Mouse (Mus musculus) liver, embryonic 12.5 days (tissue): ENCODE data around the gene Ints6l. TPM values are rescaled to one million over a fixed set of nuclear protein-coding genes. Genes with fewer than 3 reads are reported as not detected.
A peak's percentile ranks its signal among the peaks of the same experiment; 100 is the strongest.
"Not testable (repeated sequence)": the region's sequence is repeated elsewhere in the genome, so short reads cannot be mapped to it uniquely, and the experiment has no call there.

ENCODE experiments used
- ATAC-seq: fragments of 200-750 bp; cut with Nextera tagmentation; 2 replicates; pipeline ENCODE4 v1.8.0; 2017; ENCODE audit warnings: moderate number of reproducible peaks, mild to moderate bottlenecking, moderate library complexity
- H3K27ac ChIP-seq: fragments of 300-500 bp; sonication (generic); 2 replicates; pipeline ENCODE4 v1.5.1; 2016; ENCODE audit warnings: mild to moderate bottlenecking
- H3K27me3 ChIP-seq: fragments of 300-500 bp; sonication (generic); replicated peaks from 2 replicates; pipeline ENCODE4 v1.6.1; 2016; ENCODE audit warnings: mild to moderate bottlenecking, moderate library complexity
- H3K36me3 ChIP-seq: fragments of 300-500 bp; sonication (generic); 2 replicates; pipeline ENCODE4 v1.6.1; 2016; ENCODE audit warnings: mild to moderate bottlenecking, moderate library complexity
- H3K4me1 ChIP-seq: fragments of 300-500 bp; sonication (generic); 2 replicates; pipeline ENCODE4 v1.6.1; 2016
- H3K4me2 ChIP-seq: fragments of 300-500 bp; sonication (generic); 2 replicates; pipeline ENCODE4 v1.6.1; 2016; ENCODE audit warnings: mild to moderate bottlenecking, moderate library complexity
- H3K4me3 ChIP-seq: fragments of 300-500 bp; sonication (generic); 2 replicates; pipeline ENCODE4 v1.5.1; 2016; ENCODE audit warnings: mild to moderate bottlenecking, moderate library complexity
- H3K9ac ChIP-seq: fragments of 300-500 bp; sonication (generic); 2 replicates; pipeline ENCODE4 v1.6.1; 2016; ENCODE audit warnings: mild to moderate bottlenecking, moderate library complexity
- H3K9me3 ChIP-seq: fragments of 300-500 bp; sonication (generic); replicated peaks from 2 replicates; pipeline ENCODE4 v1.6.1; 2016; ENCODE audit warnings: mild to moderate bottlenecking, moderate library complexity
- WGBS: fragments of 180-500 bp; shearing (Covaris S2); methylation state at CpG from one replicate; pipeline ENCODE4 v1.1.7; 2016; ENCODE audit not compliant: insufficient replicate concordance; 5-methylcytosine and 5-hydroxymethylcytosine counted together
- polyA plus RNA-seq: library from polyadenylated mRNA; unstranded; fragments of >200 nt; fragmentation: Nextera tagmentation; extraction: Ambion mirVana; gene quantifications from 2 replicates; pipeline ENCODE4 v1.2.1, GENCODE M21; 2016

Ints6l gene
- polyA plus RNA-seq, 1 experiment from 2014 or later, result 43.6 TPM

- Histone ChIP-seq H3K9me3 (no peaks in the 10 kb centered on the region), H3K36me3 (peaks cover 48% of the 10 kb centered on the region), H3K4me1 (peaks cover 64% of the 10 kb centered on the region), H3K9ac (no peak overlapping the region), H3K4me3 (no peak overlapping the region), H3K4me2 (no peak overlapping the region), H3K27ac (no peak overlapping the region), H3K27me3 (no peaks in the 10 kb centered on the region)
- WGBS, result 52% methylated on average over 14 of the region's 14 CpGs
- ATAC-seq, result no peak
Observed at GRCm38 (mm10) chrX:56462020-56462933, 7.6 kb downstream of the Ints6l start.

GRCm38 (mm10) chrX:56464906-56465305 is 10.2 kb downstream of the Ints6l start:
- Histone ChIP-seq H3K27me3 (no peaks in the 10 kb centered on the region), H3K9me3 (no peaks in the 10 kb centered on the region), H3K36me3 (peaks cover 62% of the 10 kb centered on the region), H3K27ac (no peak overlapping the region), H3K9ac (no peak overlapping the region), H3K4me2 (peak overlapping the region; percentile 29), H3K4me3 (no peak overlapping the region), H3K4me1 (peaks cover 66% of the 10 kb centered on the region)
- peak; percentile 72 for ATAC-seq
- 35% methylated on average over 1 of the region's 1 CpGs for WGBS

GRCm38 (mm10) chrX:56467688-56468087 is 13.0 kb downstream of the Ints6l start:
- H3K4me1 ChIP-seq, result peaks cover 43% of the 10 kb centered on the region
- peaks cover 55% of the 10 kb centered on the region for H3K36me3 ChIP-seq
- no peak overlapping the region for H3K4me2 ChIP-seq
- H3K4me3 ChIP-seq, result no peak overlapping the region
- no peak overlapping the region for H3K9ac ChIP-seq
- H3K27ac ChIP-seq, result no peak overlapping the region
- no peaks in the 10 kb centered on the region for H3K9me3 ChIP-seq
- H3K27me3 ChIP-seq, result no peaks in the 10 kb centered on the region
- 73% methylated on average over 4 of the region's 4 CpGs for WGBS
- ATAC-seq, result no peak

GRCm38 (mm10) chrX:56468422-56468821 is 13.8 kb downstream of the Ints6l start:
- H3K9me3 ChIP-seq, result no peaks in the 10 kb centered on the region
- H3K4me1 ChIP-seq, result peaks cover 36% of the 10 kb centered on the region
- no peak overlapping the region for H3K27ac ChIP-seq
- H3K27me3 ChIP-seq, result no peaks in the 10 kb centered on the region
- WGBS, result 67% methylated on average over 6 of the region's 6 CpGs
- H3K4me2 ChIP-seq, result no peak overlapping the region
- H3K36me3 ChIP-seq, result peaks cover 53% of the 10 kb centered on the region
- ATAC-seq, result no peak
- H3K4me3 ChIP-seq, result no peak overlapping the region
- no peak overlapping the region for H3K9ac ChIP-seq

GRCm38 (mm10) chrX:56474035-56474434 is 19.4 kb downstream of the Ints6l start:
- Histone ChIP-seq H3K9ac (no peak overlapping the region), H3K4me1 (no peaks in the 10 kb centered on the region), H3K4me3 (no peak overlapping the region), H3K27ac (no peak overlapping the region), H3K9me3 (no peaks in the 10 kb centered on the region), H3K4me2 (no peak overlapping the region), H3K27me3 (no peaks in the 10 kb centered on the region), H3K36me3 (peaks cover 25% of the 10 kb centered on the region)
- no peak for ATAC-seq
- 49% methylated on average over 8 of the region's 8 CpGs for WGBS

GRCm38 (mm10) chrX:56477553-56477952 is 22.9 kb downstream of the Ints6l start:
- H3K4me1 ChIP-seq, result no peaks in the 10 kb centered on the region
- no peak for ATAC-seq
- WGBS, result 82% methylated on average over 3 of the region's 3 CpGs
- H3K27me3 ChIP-seq, result no peaks in the 10 kb centered on the region
- H3K4me3 ChIP-seq, result no peak overlapping the region
- H3K27ac ChIP-seq, result no peak overlapping the region
- H3K9ac ChIP-seq, result no peak overlapping the region
- H3K4me2 ChIP-seq, result no peak overlapping the region
- peaks cover 39% of the 10 kb centered on the region for H3K36me3 ChIP-seq
- H3K9me3 ChIP-seq, result no peaks in the 10 kb centered on the region

- Histone ChIP-seq H3K36me3 (peaks cover 70% of the 10 kb centered on the region), H3K4me2 (no peak overlapping the region), H3K27me3 (no peaks in the 10 kb centered on the region), H3K27ac (no peak overlapping the region), H3K4me3 (no peak overlapping the region), H3K9me3 (no peaks in the 10 kb centered on the region), H3K4me1 (no peaks in the 10 kb centered on the region), H3K9ac (no peak overlapping the region)
- WGBS, result 61% methylated on average over 3 of the region's 3 CpGs
- ATAC-seq, result no peak
Observed at GRCm38 (mm10) chrX:56481906-56482305, 27.2 kb downstream of the Ints6l start.

- H3K27ac ChIP-seq, result no peak overlapping the region
- no peak overlapping the region for H3K9ac ChIP-seq
- no peak overlapping the region for H3K4me3 ChIP-seq
- no peak overlapping the region for H3K4me2 ChIP-seq
- H3K36me3 ChIP-seq, result peaks cover 64% of the 10 kb centered on the region
- 5% methylated on average over 1 of the region's 1 CpGs for WGBS
- no peak for ATAC-seq
- H3K9me3 ChIP-seq, result no peaks in the 10 kb centered on the region
- H3K4me1 ChIP-seq, result no peaks in the 10 kb centered on the region
- no peaks in the 10 kb centered on the region for H3K27me3 ChIP-seq
Observed at GRCm38 (mm10) chrX:56489758-56490157, 35.1 kb downstream of the Ints6l start.

- WGBS, result 82% methylated on average over 7 of the region's 7 CpGs
- no peak overlapping the region for H3K9ac ChIP-seq
- no peak for ATAC-seq
- peaks cover 77% of the 10 kb centered on the region for H3K36me3 ChIP-seq
- H3K4me3 ChIP-seq, result no peak overlapping the region
- no peaks in the 10 kb centered on the region for H3K9me3 ChIP-seq
- no peaks in the 10 kb centered on the region for H3K4me1 ChIP-seq
- H3K4me2 ChIP-seq, result no peak overlapping the region
- H3K27me3 ChIP-seq, result no peaks in the 10 kb centered on the region
- H3K27ac ChIP-seq, result no peak overlapping the region
Observed at GRCm38 (mm10) chrX:56497241-56497640, 42.6 kb downstream of the Ints6l start.

GRCm38 (mm10) chrX:56524442-56524841 is 69.8 kb downstream of the Ints6l start, which contains the start of gene Gm10477:
Gene Gm10477 (plus strand): TSS chrX:56524742.
- not testable (repeated sequence) for H3K9ac ChIP-seq, H3K27ac ChIP-seq, H3K4me3 ChIP-seq, H3K36me3 ChIP-seq, H3K27me3 ChIP-seq, ATAC-seq, H3K9me3 ChIP-seq, H3K4me1 ChIP-seq, H3K4me2 ChIP-seq
- 67% methylated on average over 6 of the region's 6 CpGs for WGBS

- Histone ChIP-seq H3K4me1 (no peaks in the 10 kb centered on the region), H3K4me2 (no peak overlapping the region), H3K9ac (no peak overlapping the region), H3K4me3 (no peak overlapping the region), H3K36me3 (no peaks in the 10 kb centered on the region), H3K9me3 (no peaks in the 10 kb centered on the region), H3K27me3 (no peaks in the 10 kb centered on the region), H3K27ac (no peak overlapping the region)
- no peak for ATAC-seq
- 6% methylated on average over 3 of the region's 3 CpGs for WGBS
Observed at GRCm38 (mm10) chrX:56531266-56531665, 76.6 kb downstream of the Ints6l start.

- Histone ChIP-seq H3K9ac (no peak overlapping the region), H3K9me3 (no peaks in the 10 kb centered on the region), H3K4me1 (no peaks in the 10 kb centered on the region), H3K4me2 (no peak overlapping the region), H3K4me3 (no peak overlapping the region), H3K27me3 (no peaks in the 10 kb centered on the region), H3K27ac (no peak overlapping the region), H3K36me3 (no peaks in the 10 kb centered on the region)
- 42% methylated on average over 4 of the region's 4 CpGs for WGBS
- no peak for ATAC-seq
Observed at GRCm38 (mm10) chrX:56537162-56537561, 82.5 kb downstream of the Ints6l start.
